Mouse (Mus musculus): ENCODE measurements around the gene Caly.

GRCm38 (mm10) chr7:140032366-140032765, 50.0 kb downstream of the Caly start:
- TF ChIP-seq CTCF (conservative IDR thresholded peaks at IDR 0.05; ENCODE audit: insufficient read depth, insufficient read length, low read depth, low read length) = no peak
- no peak for TF ChIP-seq POLR2A (IDR thresholded peaks at IDR 0.05; ENCODE audit: low read depth, low read length)
